Mouse (Mus musculus) liver, postnatal 0 days (tissue): Measurements from ENCODE around the gene Plxnb1.

ENCODE experiments used
- CTCF ChIP-seq: sonication (generic); IDR thresholded peaks from 2 replicates; pipeline ENCODE4 v1.5.1; 2016; ENCODE audit warnings: antibody characterized with exemption, low read depth
- EP300 ChIP-seq: IDR thresholded peaks from 2 replicates; pipeline ENCODE4 v1.6.1; 2016; ENCODE audit warnings: antibody characterized with exemption, low read depth, mild to moderate bottlenecking

- no peak for TF ChIP-seq CTCF
- TF ChIP-seq EP300 = no peak
Observed at GRCm38 (mm10) chr9:109167316-109167715, 72.1 kb downstream of the Plxnb1 start.
